Mouse (Mus musculus): ENCODE measurements around the gene Hadha. TPM values are rescaled to one million over a fixed set of nuclear protein-coding genes. Genes with fewer than 3 reads are reported as not detected.

Gene Hadha
- polyA plus RNA-seq, 1 experiment from 2014 or later, result 228 TPM

DNA sequence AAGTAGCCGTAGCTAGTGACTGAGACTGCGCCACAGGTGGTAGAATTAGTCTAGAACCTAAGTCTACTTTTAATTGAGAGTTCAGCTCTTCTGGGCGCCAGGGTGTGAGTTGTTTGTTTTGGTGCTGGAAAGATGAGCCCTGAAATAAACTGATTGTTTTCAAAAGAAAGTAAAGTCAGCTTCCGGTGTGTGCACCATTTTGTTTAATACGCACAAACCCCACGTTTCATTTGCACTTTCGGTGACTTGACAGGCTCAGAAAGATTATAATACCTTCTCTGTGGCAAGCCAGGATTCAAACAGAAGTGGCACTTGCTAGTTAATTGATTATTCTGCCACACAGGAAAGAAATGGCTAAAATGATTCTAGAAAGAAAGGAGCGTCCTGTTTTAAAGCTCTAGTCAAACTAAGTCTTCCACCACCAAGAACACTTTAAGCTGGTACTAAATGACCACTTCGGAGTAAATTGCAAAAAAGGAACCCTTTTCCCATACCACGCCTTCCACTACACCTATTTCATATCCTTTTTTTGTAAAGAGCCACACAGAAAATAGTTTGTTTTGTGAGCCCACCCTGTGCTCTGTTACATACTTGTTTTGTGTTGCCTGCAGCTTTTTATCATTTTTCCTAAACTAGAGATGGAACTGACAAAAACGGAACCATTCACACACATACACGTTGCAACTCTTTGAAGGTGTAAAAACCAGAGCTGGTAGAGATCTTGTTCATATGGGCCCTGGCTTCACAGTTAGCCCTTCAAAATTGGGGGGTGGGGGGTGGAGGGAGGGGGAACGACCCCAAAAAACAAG, 1.1 kb upstream of the Hadha start:
- H3K9me3 ChIP-seq (ENCODE audit: low read length), result no peaks in the 10 kb centered on the region

DNA sequence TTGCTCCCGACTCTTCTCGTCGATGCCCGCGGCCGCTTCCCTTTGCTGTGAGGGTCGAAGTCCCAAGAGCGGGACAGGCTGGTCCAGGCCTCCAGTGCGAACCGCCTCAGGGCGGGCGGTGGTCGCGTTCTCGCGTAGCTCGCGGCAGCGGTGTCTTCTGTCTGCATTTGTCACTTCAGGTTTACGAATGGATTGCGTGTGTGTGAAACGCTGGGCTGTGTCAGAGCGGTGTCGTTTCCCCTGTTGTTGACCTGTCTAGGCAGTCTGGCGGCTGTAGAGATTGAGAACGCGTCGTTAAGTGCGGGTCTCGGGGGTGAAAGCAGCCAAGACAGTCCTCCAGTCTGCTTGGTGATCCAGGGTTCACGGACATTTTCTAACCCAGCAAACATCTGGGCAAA, 432 bp upstream of the Hadha start:
- no peaks in the 10 kb centered on the region for H3K9me3 ChIP-seq (ENCODE audit: low read length)
- H3K4me1 ChIP-seq (ENCODE audit: insufficient read depth), result 0 out of 2 replicates have a peak, but pooled peaks cover 7% of the 10 kb centered on the region
- H3K9ac ChIP-seq (replicated peaks), result peak overlapping the region; percentile 97
- no peaks in the 10 kb centered on the region for H3K27me3 ChIP-seq (ENCODE audit: insufficient read depth, low read length)
- H3K36me3 ChIP-seq (replicated peaks; ENCODE audit: insufficient read depth, low read length), result no peaks in the 10 kb centered on the region; the same call in 1 of the 2 replicates
- peak overlapping the region; percentile 81 for H3K4me2 ChIP-seq (ENCODE audit: low read depth, low read length)
- DNase-seq (no peak), ATAC-seq (peak; percentile 11)
- WGBS (ENCODE audit: insufficient replicate concordance), result 2% methylated on average over 31 of the region's 31 CpGs
- peak overlapping the region; percentile 92 for H3K4me3 ChIP-seq (ENCODE audit: low read depth, low read length)
- TF ChIP-seq CTCF (IDR thresholded peaks at IDR 0.05; ENCODE audit: low read depth), result no peak
- peak overlapping the region; percentile 97 for H3K27ac ChIP-seq (ENCODE audit: low read depth)

More for the DNA sequence above, 1.1 kb upstream of the Hadha start:
- Histone ChIP-seq H3K27ac (ENCODE audit: low read depth) (peak overlapping the region; percentile 97), H3K4me1 (ENCODE audit: insufficient read depth) (0 out of 2 replicates have a peak, but pooled peaks cover 7% of the 10 kb centered on the region), H3K36me3 (replicated peaks; ENCODE audit: insufficient read depth, low read length) (no peaks in the 10 kb centered on the region; the same call in 1 of the 2 replicates), H3K4me3 (ENCODE audit: low read depth, low read length) (peak overlapping the region; percentile 92), H3K4me2 (ENCODE audit: low read depth, low read length) (peak overlapping the region; percentile 81), H3K27me3 (ENCODE audit: insufficient read depth, low read length) (no peaks in the 10 kb centered on the region), H3K9ac (replicated peaks) (peak overlapping the region; percentile 97)
- 16% methylated on average over 13 of the region's 13 CpGs for WGBS (ENCODE audit: insufficient replicate concordance)
- no peak for ATAC-seq
- DNase-seq, result no peak
- TF ChIP-seq EP300 (IDR thresholded peaks at IDR 0.05; ENCODE audit: low read depth) (no peak), CTCF (IDR thresholded peaks at IDR 0.05; ENCODE audit: low read depth) (peak; percentile 20; the same call in 1 of the 2 replicates)

DNA sequence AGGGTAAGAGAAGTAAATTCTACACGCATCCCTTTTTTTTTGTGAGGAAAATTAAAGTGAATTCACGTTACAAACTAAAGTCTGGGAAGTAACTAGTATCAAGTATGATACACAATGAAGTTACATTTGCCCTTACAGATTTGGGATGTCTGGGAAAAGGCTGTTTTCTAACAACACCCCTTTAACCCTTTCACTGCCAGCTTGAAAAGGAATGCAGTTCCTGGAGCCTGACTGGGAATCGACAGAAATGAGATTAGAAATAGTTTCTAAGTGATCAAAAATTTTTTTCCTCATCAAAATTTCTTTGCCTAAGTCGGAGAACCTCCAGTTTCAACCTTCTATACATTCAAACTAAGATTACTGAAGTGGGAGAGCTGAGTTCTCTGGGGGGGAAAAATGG, 949 bp downstream of the Hadha start:
- TF ChIP-seq EP300 (IDR thresholded peaks at IDR 0.05; ENCODE audit: low read depth) (no peak), CTCF (IDR thresholded peaks at IDR 0.05; ENCODE audit: low read depth) (no peak)
- no peaks in the 10 kb centered on the region for H3K9me3 ChIP-seq (ENCODE audit: low read length)
- no peak for ATAC-seq
- H3K36me3 ChIP-seq (replicated peaks; ENCODE audit: insufficient read depth, low read length), result no peaks in the 10 kb centered on the region; the same call in 1 of the 2 replicates
- H3K9ac ChIP-seq (replicated peaks), result peak overlapping the region; percentile 97
- H3K4me3 ChIP-seq (ENCODE audit: low read depth, low read length), result peak overlapping the region; percentile 92
- no peaks in the 10 kb centered on the region for H3K27me3 ChIP-seq (ENCODE audit: insufficient read depth, low read length)
- 20% methylated on average over 4 of the region's 4 CpGs for WGBS (ENCODE audit: insufficient replicate concordance)
- H3K4me1 ChIP-seq (ENCODE audit: insufficient read depth), result 0 out of 2 replicates have a peak, but pooled peaks cover 5% of the 10 kb centered on the region
- H3K27ac ChIP-seq (ENCODE audit: low read depth), result peak overlapping the region; percentile 97
- no peak for DNase-seq
- H3K4me2 ChIP-seq (ENCODE audit: low read depth, low read length), result peak overlapping the region; percentile 81

DNA sequence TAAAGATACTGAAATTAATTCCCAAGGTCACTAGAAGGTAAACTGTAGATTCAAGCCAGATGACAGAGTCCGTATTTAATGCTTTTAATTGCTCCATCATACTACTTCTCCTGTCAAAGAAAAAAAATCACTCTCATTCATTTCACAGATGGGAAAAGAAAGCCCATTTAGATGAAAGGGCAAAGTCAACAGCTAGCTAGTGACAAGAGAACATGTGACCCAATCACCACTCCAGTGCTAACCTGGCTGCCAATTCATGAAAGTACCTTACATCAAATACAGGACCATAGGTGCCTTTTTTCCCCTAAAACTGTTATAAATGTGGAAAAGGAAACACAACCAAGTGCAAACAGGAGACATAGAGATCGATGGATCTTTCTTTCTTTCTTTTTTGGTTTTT, 1.7 kb downstream of the Hadha start:
- peak overlapping the region; percentile 81; the same call in 1 of the 2 replicates for H3K4me2 ChIP-seq (ENCODE audit: low read depth, low read length)
- WGBS (ENCODE audit: insufficient replicate concordance), result 83% methylated on average over 2 of the region's 2 CpGs
- no peaks in the 10 kb centered on the region; the same call in none of the 2 replicates for H3K36me3 ChIP-seq (replicated peaks; ENCODE audit: insufficient read depth, low read length)
- no peak overlapping the region for H3K9ac ChIP-seq (replicated peaks)
- H3K27ac ChIP-seq (ENCODE audit: low read depth), result peak overlapping the region; percentile 67
- ATAC-seq (no peak), DNase-seq (no peak)
- H3K9me3 ChIP-seq (ENCODE audit: low read length), result no peaks in the 10 kb centered on the region
- H3K27me3 ChIP-seq (ENCODE audit: insufficient read depth, low read length), result no peaks in the 10 kb centered on the region
- H3K4me3 ChIP-seq (ENCODE audit: low read depth, low read length), result 0 out of 2 replicates have a peak overlapping the region, but pooled peaks have one; percentile 92
- peaks cover 9% of the 10 kb centered on the region; the same call in 1 of the 2 replicates for H3K4me1 ChIP-seq (ENCODE audit: insufficient read depth)
- TF ChIP-seq CTCF (IDR thresholded peaks at IDR 0.05; ENCODE audit: low read depth), result no peak
- TF ChIP-seq EP300 (IDR thresholded peaks at IDR 0.05; ENCODE audit: low read depth), result no peak

DNA sequence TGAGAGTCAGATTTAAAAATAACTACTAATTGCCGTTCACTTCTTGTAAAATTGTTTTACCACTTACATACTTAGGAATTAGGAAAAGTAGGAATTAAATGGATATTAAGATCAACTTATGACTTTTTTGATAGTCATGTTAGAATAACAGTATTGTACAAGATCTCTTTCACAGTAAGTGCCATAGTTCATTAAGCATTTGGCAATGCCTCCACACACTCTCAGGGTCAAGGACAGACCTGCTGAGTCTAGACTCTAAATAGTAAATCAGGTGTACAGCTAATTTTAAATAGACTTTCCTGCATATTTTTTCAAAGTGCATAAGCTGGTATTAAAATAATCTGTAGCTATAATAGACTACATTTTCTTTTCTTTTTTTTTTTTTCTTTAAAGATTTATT, 2.5 kb downstream of the Hadha start:
- Histone ChIP-seq H3K9me3 (ENCODE audit: low read length) (no peaks in the 10 kb centered on the region), H3K4me3 (ENCODE audit: low read depth, low read length) (no peak overlapping the region), H3K4me2 (ENCODE audit: low read depth, low read length) (no peak overlapping the region), H3K27me3 (ENCODE audit: insufficient read depth, low read length) (no peaks in the 10 kb centered on the region), H3K36me3 (replicated peaks; ENCODE audit: insufficient read depth, low read length) (no peaks in the 10 kb centered on the region; the same call in none of the 2 replicates), H3K27ac (ENCODE audit: low read depth) (peak overlapping the region; percentile 94), H3K9ac (replicated peaks) (no peak overlapping the region), H3K4me1 (ENCODE audit: insufficient read depth) (peaks cover 10% of the 10 kb centered on the region; the same call in 1 of the 2 replicates)
- ATAC-seq, result no peak; the same call in 1 of the 2 replicates
- WGBS (ENCODE audit: insufficient replicate concordance), result 64% methylated on average over 1 of the region's 1 CpGs
- no peak for DNase-seq
- TF ChIP-seq EP300 (IDR thresholded peaks at IDR 0.05; ENCODE audit: low read depth) (no peak; the same call in 1 of the 2 replicates), CTCF (IDR thresholded peaks at IDR 0.05; ENCODE audit: low read depth) (no peak)

DNA sequence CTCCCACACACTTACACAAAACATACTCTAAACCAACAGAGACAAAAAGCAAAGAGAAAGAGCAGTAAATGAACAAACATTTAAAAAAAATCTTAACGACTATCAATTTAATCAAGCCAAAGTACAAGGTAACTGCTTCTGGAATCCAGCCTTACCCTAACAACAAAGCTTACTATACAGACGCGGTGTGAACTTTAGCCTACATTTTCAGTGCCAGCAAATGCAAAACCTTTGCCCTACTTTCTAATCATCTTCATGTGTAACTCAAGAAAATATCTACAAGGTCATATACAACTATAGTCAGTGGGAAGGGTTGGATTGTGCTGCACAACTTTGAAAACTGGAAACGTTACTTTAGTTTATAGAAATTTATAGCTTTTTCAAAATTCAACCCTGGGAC, 3.0 kb downstream of the Hadha start:
- H3K9ac ChIP-seq (replicated peaks), result peak overlapping the region; percentile 16
- TF ChIP-seq EP300 (IDR thresholded peaks at IDR 0.05; ENCODE audit: low read depth) (no peak; the same call in 1 of the 2 replicates), CTCF (IDR thresholded peaks at IDR 0.05; ENCODE audit: low read depth) (no peak)
- no peaks in the 10 kb centered on the region for H3K9me3 ChIP-seq (ENCODE audit: low read length)
- 69% methylated on average over 4 of the region's 4 CpGs for WGBS (ENCODE audit: insufficient replicate concordance)
- peaks cover 3% of the 10 kb centered on the region for H3K36me3 ChIP-seq (replicated peaks; ENCODE audit: insufficient read depth, low read length)
- H3K4me1 ChIP-seq (ENCODE audit: insufficient read depth), result peaks cover 10% of the 10 kb centered on the region; the same call in 1 of the 2 replicates
- peak; percentile 33 for DNase-seq
- ATAC-seq, result peak; percentile 39
- H3K4me3 ChIP-seq (ENCODE audit: low read depth, low read length), result no peak overlapping the region
- peak overlapping the region; percentile 56; the same call in 1 of the 2 replicates for H3K4me2 ChIP-seq (ENCODE audit: low read depth, low read length)
- H3K27ac ChIP-seq (ENCODE audit: low read depth), result peak overlapping the region; percentile 94
- no peaks in the 10 kb centered on the region for H3K27me3 ChIP-seq (ENCODE audit: insufficient read depth, low read length)
